Mouse (Mus musculus) liver, embryonic 14.5 days (tissue): ENCODE measurements at regions not wholly inside any gene's neighbourhood (a gene's known extent, or its start where the extent isn't known, plus 50 kb on each side); places are given as distances from the start of the nearest gene placed in this dataset.

ENCODE experiments used
- CTCF ChIP-seq: IDR thresholded peaks from 2 replicates; pipeline ENCODE4 v1.5.1; 2016; ENCODE audit warnings: antibody characterized with exemption, low read depth, control low read depth
- EP300 ChIP-seq: IDR thresholded peaks from 2 replicates; pipeline ENCODE4 v1.6.1; 2016; ENCODE audit warnings: antibody characterized with exemption, low read depth

DNA sequence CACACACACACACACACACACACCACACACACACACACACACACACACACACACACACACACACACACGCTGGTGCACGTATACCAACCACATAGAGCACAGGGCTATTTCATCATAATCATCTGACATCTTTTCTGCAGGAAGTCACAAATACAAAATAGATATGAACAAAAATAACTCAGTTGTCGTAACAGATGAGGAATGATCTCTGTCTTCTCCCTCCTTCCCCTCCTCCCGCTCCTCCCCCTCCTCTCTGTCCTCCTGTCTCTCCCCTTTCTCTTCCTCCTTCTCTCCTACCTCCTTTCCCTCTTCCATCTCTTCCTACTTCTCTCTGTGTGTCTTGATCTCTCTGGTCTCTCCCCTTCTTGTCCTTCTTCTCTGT lies 85.2 kb upstream of the Bmp2k start:
- TF ChIP-seq EP300 (no peak), CTCF (no peak)
